Mouse (Mus musculus) cerebellum, adult 11 months (tissue): ENCODE results near the gene Acot3.
"Not testable (repeated sequence)": the region's sequence is repeated elsewhere in the genome, so short reads cannot be mapped to it uniquely, and the experiment has no call there.

Source experiments
- DNase-seq: peaks from one replicate; pipeline ENCODE4 v3.0.0; 2022

The Acot3 gene

GRCm38 (mm10) chr12:84044045-84044444, 7.9 kb upstream of the Acot3 start:
- no peak for DNase-seq

GRCm38 (mm10) chr12:84046906-84047305, 5.0 kb upstream of the Acot3 start:
- DNase-seq = no peak

GRCm38 (mm10) chr12:84050744-84051143, 1.2 kb upstream of the Acot3 start:
- DNase-seq = not testable (repeated sequence)

GRCm38 (mm10) chr12:84052609-84053008, 665 bp downstream of the Acot3 start:
- DNase-seq = no peak

- peak; percentile 8 for DNase-seq
Measured at GRCm38 (mm10) chr12:84053173-84053572, 1.2 kb downstream of the Acot3 start.

- DNase-seq = peak; percentile 10
Measured at GRCm38 (mm10) chr12:84053679-84054391, 1.9 kb downstream of the Acot3 start.

- no peak for DNase-seq
Measured at GRCm38 (mm10) chr12:84060946-84061345, 9.0 kb downstream of the Acot3 start.

GRCm38 (mm10) chr12:84062336-84062735, 10.4 kb downstream of the Acot3 start:
- no peak for DNase-seq

- no peak for DNase-seq
Measured at GRCm38 (mm10) chr12:84063228-84063627, 11.3 kb downstream of the Acot3 start.

- DNase-seq = no peak
Measured at GRCm38 (mm10) chr12:84063833-84064232, 11.9 kb downstream of the Acot3 start.

GRCm38 (mm10) chr12:84064621-84065020, 12.7 kb downstream of the Acot3 start:
- no peak for DNase-seq

- DNase-seq = no peak
Measured at GRCm38 (mm10) chr12:84067752-84068151, 15.8 kb downstream of the Acot3 start.

- DNase-seq = no peak
Measured at GRCm38 (mm10) chr12:84068296-84068695, 16.4 kb downstream of the Acot3 start.

- no peak for DNase-seq
Measured at GRCm38 (mm10) chr12:84068986-84069385, 17.0 kb downstream of the Acot3 start, which contains the start of gene Acot5. Gene Acot5 (plus strand): TSS chr12:84069325.

GRCm38 (mm10) chr12:84069582-84069981, 17.6 kb downstream of the Acot3 start:
- DNase-seq = peak; percentile 34

GRCm38 (mm10) chr12:84071696-84072095, 19.8 kb downstream of the Acot3 start:
- DNase-seq = no peak

GRCm38 (mm10) chr12:84077371-84077990, 25.5 kb downstream of the Acot3 start:
- no peak for DNase-seq

- DNase-seq = no peak
Measured at GRCm38 (mm10) chr12:84083842-84084241, 31.9 kb downstream of the Acot3 start.

- DNase-seq = no peak
Measured at GRCm38 (mm10) chr12:84084581-84084980, 32.6 kb downstream of the Acot3 start.

- DNase-seq = not testable (repeated sequence)
Measured at GRCm38 (mm10) chr12:84094666-84095065, 42.7 kb downstream of the Acot3 start.

GRCm38 (mm10) chr12:84099605-84100004, 47.7 kb downstream of the Acot3 start:
- DNase-seq = no peak

GRCm38 (mm10) chr12:84100071-84100470, 48.1 kb downstream of the Acot3 start:
- DNase-seq = no peak

- peak; percentile 41 for DNase-seq
Measured at GRCm38 (mm10) chr12:84100604-84101492, 48.9 kb downstream of the Acot3 start, which contains the start of gene Acot6. Gene Acot6 (plus strand): TSS chr12:84100654.
